Mouse (Mus musculus) urinary bladder, adult 2 months (tissue): ENCODE data around the gene Capza2. TPM values are rescaled to one million over a fixed set of nuclear protein-coding genes. Genes with fewer than 3 reads are reported as not detected.
"Not testable (repeated sequence)": the region's sequence is repeated elsewhere in the genome, so short reads cannot be mapped to it uniquely, and the experiment has no call there.

Experiments used
- DNase-seq: peaks from one replicate; pipeline ENCODE4 v3.0.0; 2022; ENCODE audit warnings: low spot score
- polyA plus RNA-seq: library from polyadenylated mRNA; depleted of rRNA; stranded (reverse); fragments of >200 nt; gene quantifications from 2 replicates; pipeline ENCODE4 v1.2.3, GENCODE M21; 2012

The Capza2 gene
- polyA plus RNA-seq, 1 experiment = 146 TPM

GRCm38 (mm10) chr6:17640031-17640430 is 4.0 kb downstream of the Capza2 start:
- no peak for DNase-seq

DNA sequence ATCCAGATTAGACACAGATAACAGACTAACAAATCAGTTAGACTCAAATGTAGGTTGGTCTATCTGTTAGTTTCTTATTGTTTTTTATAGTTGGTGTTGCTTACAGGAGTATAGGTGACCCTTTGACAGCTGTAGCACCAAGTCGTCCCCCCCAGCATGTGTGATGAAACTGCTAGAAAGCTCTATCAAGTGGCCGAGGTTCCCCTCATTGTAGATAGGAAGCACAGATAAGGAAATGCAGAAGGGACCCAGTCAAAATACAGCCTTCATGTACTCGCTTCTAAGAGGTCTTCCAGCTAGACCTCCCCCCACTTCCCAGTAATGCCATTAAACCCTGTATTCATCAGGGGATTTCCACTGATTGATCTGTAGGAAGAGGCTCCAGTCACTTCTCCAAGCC is 6.7 kb downstream of the Capza2 start:
- no peak for DNase-seq

DNA sequence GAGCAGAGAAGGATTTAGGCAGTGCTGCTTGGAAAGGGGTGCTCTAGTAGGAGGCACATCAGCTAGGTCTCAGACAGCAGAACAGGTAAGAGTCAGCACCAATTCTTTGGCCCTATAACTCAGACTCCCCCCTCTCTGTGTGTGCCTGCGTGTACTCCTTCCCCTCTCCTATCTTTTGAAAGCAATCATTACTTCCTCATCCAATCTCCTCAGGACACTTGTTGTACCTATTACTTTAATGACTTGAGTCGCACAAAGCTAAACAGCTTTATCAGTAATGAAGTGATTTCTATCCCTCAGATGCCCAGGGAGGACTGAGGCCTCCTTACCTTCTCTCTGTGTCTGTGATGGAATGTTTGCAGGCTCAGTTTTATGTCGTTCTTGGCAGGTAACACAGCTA is 10.1 kb downstream of the Capza2 start:
- no peak for DNase-seq

DNA sequence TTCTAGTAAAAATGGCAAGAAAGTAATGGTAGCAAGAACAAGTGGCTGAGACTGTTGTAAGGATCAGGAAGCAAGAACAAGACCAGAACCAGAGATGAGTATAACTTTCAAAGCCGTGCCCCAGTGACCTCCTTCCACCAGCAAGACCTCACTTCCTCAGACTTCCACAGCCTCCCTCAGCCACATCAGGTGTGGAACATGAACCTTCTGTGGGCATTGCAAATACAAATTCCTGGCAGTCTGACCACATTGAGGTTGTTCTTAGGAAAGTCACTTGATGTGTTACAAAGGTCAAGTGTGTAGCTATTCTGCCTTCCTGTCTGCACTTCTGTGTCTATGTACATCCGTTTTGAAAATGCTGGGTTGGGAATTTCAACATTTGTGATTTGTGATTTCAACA is 16.1 kb downstream of the Capza2 start:
- DNase-seq = no peak

DNA sequence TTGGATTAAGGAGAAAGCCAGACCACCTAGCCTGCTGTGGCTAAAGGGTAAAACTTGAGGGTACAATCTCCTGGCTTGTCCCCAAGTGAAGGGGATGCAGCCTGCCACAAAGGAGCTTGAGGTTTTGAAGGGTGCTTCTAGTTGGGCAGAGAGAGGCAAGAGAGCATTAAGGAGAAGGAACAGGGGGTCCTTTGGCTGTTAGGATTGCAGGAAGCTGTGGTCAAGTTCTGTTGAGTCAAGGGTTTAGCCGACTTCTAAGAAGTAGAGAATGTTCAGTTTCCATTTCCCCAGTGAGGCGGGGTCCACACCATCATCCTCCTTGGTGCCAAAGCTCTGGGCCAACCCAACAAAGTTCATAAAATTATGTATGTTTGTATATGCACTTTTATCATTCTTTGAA is 19.0 kb downstream of the Capza2 start:
- no peak for DNase-seq

DNA sequence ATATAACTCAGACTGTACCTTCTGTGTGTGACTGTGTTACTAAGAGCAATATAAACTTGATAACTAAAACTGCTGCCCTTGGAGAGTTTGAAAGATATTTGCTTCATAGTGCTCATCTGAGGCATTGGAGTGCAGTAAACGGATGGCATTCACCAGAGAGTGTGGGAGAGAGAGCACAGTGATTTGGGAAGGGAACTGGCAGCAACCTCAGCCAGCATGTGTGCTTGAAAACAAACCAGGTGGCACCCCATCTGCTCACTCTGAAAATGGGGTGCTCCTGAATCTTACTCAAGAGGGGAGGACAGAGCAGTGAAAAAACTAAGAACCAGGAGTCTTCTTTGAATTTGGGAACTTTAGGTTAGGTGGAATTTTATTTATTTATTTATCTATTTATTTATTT is 21.3 kb downstream of the Capza2 start:
- DNase-seq = no peak

DNA sequence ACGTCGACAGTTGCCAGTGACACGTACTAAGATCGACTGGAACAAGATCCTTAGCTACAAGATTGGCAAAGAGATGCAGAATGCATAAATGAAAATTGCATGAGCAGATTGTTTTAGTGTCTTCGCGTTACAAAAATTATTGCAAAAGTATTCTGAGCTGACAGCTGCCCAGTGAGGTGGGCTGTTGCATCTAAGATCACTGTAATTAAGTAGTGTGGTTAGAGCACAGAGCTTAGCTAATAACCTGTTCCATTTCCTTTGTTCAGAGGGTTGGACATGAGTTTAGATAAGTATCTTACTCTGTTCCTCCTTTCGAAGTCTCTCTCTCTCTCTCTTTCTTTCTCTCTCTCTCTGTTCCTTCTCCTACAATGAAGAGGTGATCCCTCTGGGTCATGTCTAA is 29.3 kb downstream of the Capza2 start:
- DNase-seq = no peak

- DNase-seq = no peak
Measured at GRCm38 (mm10) chr6:17666024-17666423, 30.0 kb downstream of the Capza2 start.

DNA sequence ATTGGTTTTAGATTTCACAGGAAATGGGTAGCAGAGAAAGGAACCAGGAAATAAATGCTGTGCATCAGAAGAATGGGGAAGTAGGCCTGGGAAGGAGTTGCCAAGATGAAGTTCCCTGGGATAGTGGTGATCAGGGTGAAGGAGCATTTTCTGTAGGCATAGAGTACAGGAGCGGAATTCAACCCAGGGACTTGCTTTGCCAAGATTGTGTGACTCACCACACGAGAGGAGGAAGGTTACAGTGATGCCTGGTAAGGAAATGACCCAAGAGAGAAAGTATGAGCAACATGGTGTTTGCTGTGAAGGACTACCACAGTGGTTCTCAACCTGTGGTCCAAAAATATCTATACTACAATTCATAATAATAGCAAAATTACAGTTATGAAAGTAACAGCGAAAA is 31.8 kb downstream of the Capza2 start:
- no peak for DNase-seq

DNA sequence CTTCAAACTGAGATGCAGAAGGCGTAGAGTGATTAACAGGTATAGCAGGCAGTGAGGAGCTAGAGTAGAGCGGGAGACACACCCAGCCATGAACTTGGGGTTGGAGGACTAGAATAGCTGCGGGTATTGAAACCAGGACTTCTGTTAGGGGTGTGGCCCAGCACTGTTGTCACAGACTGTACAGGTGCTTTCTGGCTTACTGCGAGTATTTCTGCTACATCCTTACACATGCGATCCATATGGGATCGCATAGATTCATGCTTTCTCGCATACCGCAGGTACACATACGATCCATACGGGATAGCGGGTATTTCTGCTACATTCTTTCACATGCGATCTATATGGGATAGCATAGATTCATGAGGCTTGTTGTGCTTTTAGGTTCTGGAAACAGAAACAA is 32.3 kb downstream of the Capza2 start:
- no peak for DNase-seq

GRCm38 (mm10) chr6:17669826-17670225 is 33.8 kb downstream of the Capza2 start:
- no peak for DNase-seq

GRCm38 (mm10) chr6:17675019-17675756 is 39.2 kb downstream of the Capza2 start:
- no peak for DNase-seq

GRCm38 (mm10) chr6:17677008-17677407 is 41.0 kb downstream of the Capza2 start:
- no peak for DNase-seq

DNA sequence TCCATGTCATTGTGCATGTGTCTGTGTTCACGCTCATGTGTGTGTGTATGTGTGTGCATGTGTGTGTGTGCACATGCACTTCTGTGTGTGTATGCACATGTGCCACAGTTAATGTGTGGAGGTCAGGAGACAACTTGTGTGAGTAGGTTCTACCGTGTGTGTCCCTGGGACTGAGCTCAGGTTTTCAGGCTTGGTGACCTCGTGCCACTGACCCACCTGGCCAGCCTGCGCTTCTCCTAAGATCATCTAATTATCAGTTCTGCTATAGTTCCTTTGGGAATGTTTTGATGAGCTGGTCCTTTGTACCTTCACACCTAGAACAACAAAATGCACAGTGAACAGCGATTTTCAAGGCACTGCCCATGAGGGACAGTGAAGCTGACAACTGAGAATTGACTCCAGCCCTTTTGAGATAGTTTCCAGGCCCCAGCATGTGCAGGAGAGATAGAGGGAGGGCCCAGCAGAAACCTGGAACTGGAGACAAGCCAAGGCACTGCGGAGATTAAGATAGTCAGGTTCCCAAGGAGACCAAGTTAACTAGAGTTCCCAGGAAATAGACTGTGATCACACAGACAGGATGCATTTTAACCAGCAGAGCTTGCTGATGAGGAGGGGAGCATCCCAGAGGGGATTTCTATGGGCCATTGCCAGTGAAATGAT is 44.4 kb downstream of the Capza2 start:
- DNase-seq = no peak

DNA sequence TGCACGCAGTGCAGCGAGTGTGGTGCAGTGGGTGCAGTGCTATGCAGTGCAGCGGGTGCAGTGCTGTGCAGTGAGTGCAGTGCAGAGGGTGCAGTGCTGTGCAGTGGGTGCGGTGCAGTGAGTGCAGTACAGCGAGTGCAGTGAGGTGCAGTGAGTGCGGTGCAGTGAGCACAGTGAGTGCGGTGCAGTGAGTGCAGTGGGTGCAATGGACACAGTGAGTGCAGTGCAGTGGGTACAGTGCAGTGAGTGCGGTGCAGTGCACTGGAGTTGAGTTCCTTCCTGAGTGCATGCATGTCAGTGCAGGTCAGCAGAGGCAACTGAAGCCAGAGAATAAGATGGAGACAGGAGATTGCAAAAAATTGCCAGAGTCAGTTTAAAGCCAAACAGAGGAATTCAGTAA is 45.8 kb downstream of the Capza2 start:
- DNase-seq = no peak

- DNase-seq = no peak
Measured at GRCm38 (mm10) chr6:17688676-17689075, 52.6 kb downstream of the Capza2 start.

DNA sequence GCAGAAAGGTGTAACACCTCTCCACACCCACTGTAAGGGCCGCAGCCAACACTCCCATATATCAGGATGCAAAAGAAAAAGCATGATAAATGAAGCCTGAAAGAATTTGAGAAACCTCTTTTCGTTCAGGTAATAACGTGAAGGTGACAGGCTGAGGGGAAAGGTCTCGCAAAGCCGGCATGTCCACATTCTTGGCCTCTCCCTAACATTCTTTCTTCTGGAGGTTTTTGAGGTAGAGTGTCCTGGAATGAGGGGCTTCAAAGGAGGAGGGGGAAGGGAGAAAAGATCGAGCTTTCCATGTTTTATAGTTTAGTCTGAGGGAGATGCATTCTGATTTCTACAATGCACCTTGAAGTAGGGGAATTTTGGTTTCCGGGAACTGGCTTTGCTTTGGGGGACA is 56.6 kb downstream of the Capza2 start, which contains the start of gene St7:
Gene St7, plus strand, starts transcription at position 287 of the 400 bp plus-strand sequence.
- no peak for DNase-seq

DNA sequence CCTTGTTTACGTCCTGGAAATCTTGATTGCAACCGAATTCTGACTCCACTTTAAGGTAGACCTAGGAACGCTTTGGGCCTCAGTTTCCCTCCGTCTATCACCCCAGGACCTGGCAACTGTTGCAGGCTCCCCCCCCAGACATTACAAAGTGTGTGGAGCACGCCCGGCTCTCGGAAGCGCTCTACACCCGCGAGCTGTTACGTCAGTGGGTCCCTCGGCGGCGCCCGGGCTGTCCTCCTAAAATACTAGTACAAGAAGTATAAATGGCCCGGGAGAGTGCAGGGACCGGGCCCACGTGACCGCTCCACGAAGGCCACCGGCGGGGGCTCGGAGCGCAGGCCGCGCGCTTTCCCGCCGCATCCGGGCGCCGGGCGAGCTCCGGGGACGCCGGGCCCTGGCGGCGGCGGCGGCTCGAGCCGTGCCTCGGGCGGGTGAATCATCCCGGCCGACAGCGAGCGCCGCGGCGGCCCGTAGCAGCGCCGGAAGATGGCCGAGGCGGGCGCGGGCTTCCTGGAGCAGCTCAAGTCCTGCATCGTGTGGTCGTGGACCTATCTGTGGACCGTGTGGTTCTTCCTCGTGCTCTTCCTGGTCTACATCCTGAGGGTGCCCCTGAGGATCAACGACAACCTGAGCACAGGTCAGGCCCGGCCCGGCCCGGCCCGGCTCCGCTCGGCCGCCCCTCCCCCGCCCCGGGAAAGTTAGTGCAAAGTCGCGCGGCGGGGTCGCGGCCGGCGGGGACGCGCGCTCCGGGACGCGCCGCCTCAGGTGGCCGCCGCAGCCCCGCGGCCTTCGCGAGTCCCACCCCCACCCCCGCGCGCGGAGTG is 57.9 kb downstream of the Capza2 start:
- DNase-seq = peak; percentile 76

DNA sequence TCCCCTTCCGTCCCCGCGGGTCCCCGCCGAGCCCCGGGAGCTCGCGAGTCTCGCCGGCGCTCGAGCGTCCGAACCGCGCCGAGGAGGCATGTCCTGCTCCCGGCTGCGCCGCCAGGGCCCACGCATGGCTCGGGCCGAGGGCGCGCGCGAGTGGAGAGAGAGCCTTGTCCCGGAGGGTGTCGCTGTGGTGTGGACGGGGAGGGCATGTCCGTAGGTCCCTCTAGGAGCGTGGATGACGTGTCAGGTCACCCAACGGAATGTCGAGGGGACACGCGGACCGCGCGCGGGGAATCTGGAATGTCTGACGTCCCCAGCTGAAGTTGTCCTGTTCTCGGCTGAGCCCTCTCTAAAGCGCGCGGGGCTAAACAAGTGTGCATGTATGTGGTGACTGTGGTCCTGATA is 58.5 kb downstream of the Capza2 start:
- no peak for DNase-seq

DNA sequence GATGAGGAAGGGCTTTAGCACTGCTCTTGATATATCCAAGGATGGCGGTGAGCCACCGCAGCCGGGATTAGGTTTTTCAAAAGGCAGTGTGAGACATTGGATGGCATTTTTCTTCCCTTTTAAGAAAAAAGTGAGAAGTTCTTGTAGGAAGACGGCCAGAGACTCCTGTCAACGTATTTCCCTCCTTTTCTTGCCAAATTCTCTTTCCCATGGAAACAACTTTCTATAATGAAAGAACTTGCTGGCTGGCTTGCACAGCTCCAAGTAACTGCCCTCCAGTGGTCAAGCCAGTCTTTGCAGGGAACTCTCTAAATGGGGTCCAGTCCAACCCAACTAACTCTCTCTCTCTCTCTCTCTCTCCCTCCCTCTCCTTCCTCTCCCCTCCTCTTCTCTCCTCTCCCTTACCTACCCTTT is 60.3 kb downstream of the Capza2 start:
- no peak for DNase-seq

DNA sequence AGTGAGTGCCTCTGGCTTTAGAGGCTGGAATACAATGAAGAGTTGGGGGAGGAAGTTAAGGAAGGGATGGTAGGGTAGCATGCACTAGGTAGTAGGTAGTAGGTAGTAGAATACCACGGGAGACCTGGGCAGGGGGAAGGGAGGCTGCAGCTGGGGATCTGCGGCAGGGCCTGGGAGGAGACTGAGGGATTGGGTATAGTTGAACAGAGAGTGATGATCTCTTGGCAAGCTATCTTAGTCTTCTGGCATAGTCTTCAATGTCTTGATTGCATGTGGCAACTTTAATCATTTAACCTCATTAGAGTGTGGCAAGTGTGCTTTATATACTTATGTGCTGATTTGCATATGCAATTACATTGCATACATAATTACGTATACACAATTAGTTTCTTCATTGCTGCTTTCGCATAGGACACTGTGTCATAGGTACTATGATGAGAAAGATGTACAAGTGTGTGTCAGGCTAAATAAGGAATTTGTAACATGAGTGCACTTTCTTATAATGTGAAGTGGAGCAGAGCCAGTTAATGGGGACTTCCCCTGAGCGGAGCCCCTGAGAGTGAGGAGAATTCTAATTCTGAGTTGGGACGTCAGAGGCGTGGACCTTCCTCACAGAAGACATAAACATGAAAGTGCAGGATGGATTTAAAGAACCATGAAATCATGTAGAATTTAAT is 65.0 kb downstream of the Capza2 start:
- no peak for DNase-seq

DNA sequence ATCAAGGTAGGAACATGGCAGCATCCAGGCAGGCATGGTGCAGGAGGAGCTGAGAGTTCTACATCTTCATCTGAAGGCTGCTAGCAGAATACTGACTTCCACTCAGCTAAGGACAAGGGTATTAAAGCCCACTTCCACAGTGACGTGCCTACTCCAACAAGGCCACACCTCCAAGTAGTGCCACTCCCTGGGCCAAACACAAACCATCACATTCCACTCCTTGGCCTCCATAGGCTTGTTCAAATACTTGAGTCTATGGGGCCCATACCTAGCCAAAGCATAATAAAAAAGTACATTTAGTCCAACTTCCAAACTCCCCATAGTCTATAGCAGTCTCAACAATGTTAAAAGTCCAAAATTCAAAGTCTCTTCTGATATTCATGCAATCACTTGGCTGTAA is 68.0 kb downstream of the Capza2 start:
- DNase-seq = not testable (repeated sequence)
